Mouse (Mus musculus) small intestine, adult 2 months (tissue): ENCODE measurements around the gene Il15ra.

Experiments
- CTCF ChIP-seq: fragments of 200-500 bp; IDR thresholded peaks from 2 replicates; pipeline ENCODE4 v1.5.1; 2012; ENCODE audit warnings: low read depth, mild to moderate bottlenecking, control low read depth, inconsistent platforms, low read length, moderate library complexity, mixed read lengths; ENCODE audit not compliant: insufficient replicate concordance, insufficient read length; ENCODE audit errors: extremely low read depth
- POLR2A ChIP-seq: fragments of 200-500 bp; IDR thresholded peaks from 2 replicates; pipeline ENCODE4 v1.6.1; 2012; ENCODE audit warnings: low read depth, mild to moderate bottlenecking, control low read depth, inconsistent platforms, low read length, moderate library complexity

DNA sequence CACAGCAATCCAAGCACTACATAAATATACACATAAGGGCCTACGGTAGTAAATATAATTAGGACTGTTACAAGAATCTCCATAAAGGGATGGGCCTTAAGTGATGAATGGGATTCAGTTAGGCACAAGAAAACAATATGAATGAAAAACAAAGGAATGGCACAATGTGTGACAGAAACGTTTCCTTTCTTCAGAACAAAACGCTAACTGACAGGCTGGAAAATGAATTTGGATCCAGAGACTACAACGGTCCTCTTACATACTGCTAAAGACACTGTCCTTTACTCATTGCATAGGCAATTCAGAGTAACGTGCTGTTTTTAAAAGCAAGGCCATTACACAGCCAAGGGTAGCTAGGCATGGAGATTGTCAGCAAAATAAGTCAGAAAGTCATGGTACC, 70.0 kb downstream of the Il15ra start:
- TF ChIP-seq CTCF, result no peak
- no peak for TF ChIP-seq POLR2A
